In genomic region chr11:109607600-109607999, GRCm38 (mm10) we compare ENCODE assay signal across 26 mouse cellular contexts.
"Had no signal": no experiment of that assay in that cellular context is flagged by ENCODE, and none has a peak within 500 bp of the region (broad histone marks: within the 10 kb centered on the region; RNA-seq: fewer than 3 reads in every experiment).

No protein-coding gene starts in this region.

- H3K9ac ChIP-seq: heart, embryonic 13.5 days; heart, embryonic 15.5 days; hindbrain, embryonic 13.5 days; hindbrain, embryonic 15.5 days; kidney, embryonic 15.5 days; limb, embryonic 12.5 days; liver, embryonic 13.5 days had no signal

- H3K27ac ChIP-seq: heart, adult 2 months; heart, embryonic 13.5 days; heart, embryonic 15.5 days; hindbrain, embryonic 13.5 days; hindbrain, embryonic 15.5 days; hindbrain, postnatal 0 days; kidney, embryonic 15.5 days; kidney, postnatal 0 days; left cerebral cortex, adult 2 months; limb, embryonic 10.5 days; limb, embryonic 12.5 days; liver, embryonic 13.5 days had no signal

- H3K4me2 ChIP-seq: heart, embryonic 11.5 days; heart, embryonic 13.5 days; heart, embryonic 15.5 days; hindbrain, embryonic 13.5 days; hindbrain, embryonic 15.5 days; kidney, embryonic 15.5 days; limb, embryonic 12.5 days; liver, embryonic 11.5 days; liver, embryonic 13.5 days had no signal

- H3K27me3 ChIP-seq: heart, embryonic 13.5 days; heart, embryonic 15.5 days; hindbrain, embryonic 15.5 days; kidney, embryonic 15.5 days; limb, embryonic 12.5 days; liver, embryonic 13.5 days had no signal

- H3K36me3 ChIP-seq: hindbrain, embryonic 15.5 days had no signal

- DNase-seq: gastrocnemius, postnatal 10 days; gastrocnemius, postnatal 36 days; heart, adult 11 months; heart, adult 2 months; heart, postnatal 14 days; heart, postnatal 36 days; kidney, adult 11 months; kidney, adult 2 months; kidney, adult 9 months; kidney, postnatal 14 days; kidney, postnatal 36 days; layer of hippocampus, adult 9-11 months; liver; liver, embryonic 13.5 days had no signal

- H3K9me3 ChIP-seq: heart, embryonic 13.5 days; heart, embryonic 15.5 days; hindbrain, embryonic 13.5 days; hindbrain, embryonic 15.5 days; kidney, embryonic 15.5 days; limb, embryonic 10.5 days; limb, embryonic 12.5 days; liver, embryonic 13.5 days had no signal

- H3K4me3 ChIP-seq: heart, adult 2 months; heart, embryonic 13.5 days; heart, embryonic 15.5 days; hindbrain, embryonic 13.5 days; hindbrain, embryonic 15.5 days; kidney, embryonic 15.5 days; left cerebral cortex, adult 2 months; limb, embryonic 10.5 days; limb, embryonic 12.5 days; liver, embryonic 13.5 days had no signal
